Mouse (Mus musculus): Measurements from ENCODE around the gene Syt9. TPM values are rescaled to one million over a fixed set of nuclear protein-coding genes. Genes with fewer than 3 reads are reported as not detected.

Syt9 gene
- polyA plus RNA-seq (2015; fragmentation: Nextera tagmentation; extraction: Ambion mirVana): 0.18 and 0.24 TPM in 2 replicates

DNA sequence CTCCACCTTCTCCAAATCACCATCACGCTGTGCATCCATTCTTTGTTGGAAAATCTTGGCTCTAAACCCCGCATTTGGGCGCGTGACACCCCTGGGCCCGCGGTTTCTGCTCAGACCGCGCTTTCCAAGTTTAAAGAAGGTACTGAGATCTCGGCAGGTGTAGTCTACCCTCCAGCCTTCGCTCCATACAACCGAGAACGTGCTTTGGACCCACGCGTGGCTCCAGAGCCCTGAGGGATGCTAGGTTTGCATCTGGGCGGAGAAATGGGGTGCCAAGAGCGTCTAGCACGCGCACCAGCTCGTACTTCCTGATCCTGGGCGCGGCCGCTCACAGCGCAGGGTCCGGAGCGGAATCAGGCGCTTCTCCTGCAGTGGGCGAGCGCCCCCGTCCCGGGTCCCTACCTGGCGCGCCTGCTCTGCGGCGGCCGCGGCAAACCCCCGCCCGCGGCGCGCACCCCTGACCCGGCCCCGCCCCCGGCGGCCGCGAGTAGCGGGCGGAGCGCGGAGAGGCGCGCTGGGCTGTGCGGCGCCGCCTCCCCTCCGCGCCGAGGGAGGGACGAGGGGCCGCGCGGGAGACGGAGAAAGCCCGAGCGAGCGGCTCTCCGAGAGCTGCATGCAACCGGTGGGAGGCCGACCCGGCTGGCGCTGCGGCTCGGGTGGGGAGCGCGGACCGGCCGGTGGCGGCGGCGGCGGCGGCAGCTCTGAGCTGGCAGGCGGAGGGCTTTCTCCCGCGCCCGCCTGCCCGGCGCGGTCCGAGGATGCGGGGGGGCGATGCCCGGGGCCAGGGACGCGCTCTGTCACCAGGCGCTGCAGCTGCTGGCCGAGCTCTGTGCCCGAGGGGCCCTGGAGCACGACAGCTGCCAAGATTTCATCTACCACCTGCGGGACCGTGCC is at the start of gene Syt9:
TSS of gene Syt9 (plus strand) at position 497 of the 894 bp plus-strand sequence.
- ATAC-seq (peak; percentile 80), DNase-seq (ENCODE audit: low spot score) (peak; percentile 22)
- Histone ChIP-seq H3K36me3 (ENCODE audit: insufficient read depth, low read length) (no peaks in the 10 kb centered on the region), H3K4me1 (ENCODE audit: insufficient read depth, low read depth, low read length) (no peaks in the 10 kb centered on the region), H3K27ac (ENCODE audit: low read length) (no peak within 1 kb of the TSS), H3K27me3 (replicated peaks; ENCODE audit: insufficient read depth, low read length) (peaks cover 8% of the 10 kb centered on the region), H3K9ac (replicated peaks; ENCODE audit: low read depth) (no peak within 1 kb of the TSS), H3K4me2 (replicated peaks; ENCODE audit: low read depth, low read length) (peak within 1 kb of the TSS; percentile 96), H3K4me3 (ENCODE audit: low read depth, low read length) (peak within 1 kb of the TSS; percentile 59), H3K9me3 (ENCODE audit: low read length) (no peaks in the 10 kb centered on the region)
- under 1% methylated on average over 31 of the region's 102 CpGs for WGBS
- no peak for TF ChIP-seq EP300 (IDR thresholded peaks at IDR 0.05)
- TF ChIP-seq CTCF (IDR thresholded peaks at IDR 0.05): no peak

DNA sequence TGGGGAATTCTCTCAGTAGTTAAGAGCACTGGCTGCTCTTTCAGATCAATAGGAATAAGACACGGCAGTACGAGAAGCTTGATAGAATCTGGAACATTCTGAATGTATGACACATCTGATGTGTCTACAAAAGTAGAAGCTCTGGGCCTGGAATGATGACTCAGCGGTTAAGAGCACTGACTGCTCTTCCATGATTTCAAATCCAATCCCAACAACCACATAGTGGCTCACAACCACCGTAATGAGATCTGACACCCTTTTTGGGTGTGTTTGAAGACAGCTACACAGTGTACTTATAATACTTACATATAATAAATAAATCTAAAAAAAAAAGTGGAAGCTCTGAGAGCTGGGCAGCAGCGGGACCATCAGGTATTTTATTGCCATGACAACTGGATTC is 31.5 kb upstream of the Syt9 start:
- 83% methylated on average over 5 of the region's 5 CpGs for WGBS
- Histone ChIP-seq H3K36me3 (ENCODE audit: insufficient read depth, low read length) (no peaks in the 10 kb centered on the region), H3K4me1 (ENCODE audit: insufficient read depth, low read depth, low read length) (no peaks in the 10 kb centered on the region), H3K27ac (ENCODE audit: low read length) (no peak overlapping the region), H3K4me2 (replicated peaks; ENCODE audit: low read depth, low read length) (no peak overlapping the region), H3K4me3 (ENCODE audit: low read depth, low read length) (no peak overlapping the region), H3K9me3 (ENCODE audit: low read length) (no peaks in the 10 kb centered on the region), H3K9ac (replicated peaks; ENCODE audit: low read depth) (no peak overlapping the region), H3K27me3 (replicated peaks; ENCODE audit: insufficient read depth, low read length) (no peaks in the 10 kb centered on the region)
- no peak for TF ChIP-seq CTCF (IDR thresholded peaks at IDR 0.05)
- ATAC-seq (no peak), DNase-seq (ENCODE audit: low spot score) (no peak)

DNA sequence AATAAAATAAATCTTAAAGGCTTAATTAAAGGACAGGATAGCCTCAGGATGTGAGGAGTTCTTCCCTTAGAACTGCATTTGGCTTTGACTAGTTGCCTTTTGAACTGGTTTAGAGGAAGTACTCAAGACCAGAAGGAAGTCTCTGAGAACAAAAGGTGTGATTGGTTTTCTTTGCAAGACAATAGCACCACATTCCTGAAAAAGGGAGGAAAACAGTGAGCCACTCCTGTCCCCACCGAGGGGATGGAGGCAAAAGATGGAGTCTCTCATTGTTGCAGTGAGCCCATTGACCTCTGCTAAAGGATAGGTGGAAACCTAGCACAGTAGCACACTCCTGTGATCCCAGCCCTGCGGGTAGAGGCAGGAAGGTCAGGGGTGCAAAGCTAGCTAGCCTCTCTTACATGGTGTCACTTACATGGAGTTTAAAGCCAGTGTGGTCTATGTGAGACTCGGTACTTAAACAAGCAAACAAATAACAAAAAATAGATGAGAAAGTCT is 30.9 kb upstream of the Syt9 start:
- no peak for ATAC-seq
- no peak overlapping the region for H3K4me3 ChIP-seq (ENCODE audit: low read depth, low read length)
- no peaks in the 10 kb centered on the region for H3K36me3 ChIP-seq (ENCODE audit: insufficient read depth, low read length)
- H3K27me3 ChIP-seq (replicated peaks; ENCODE audit: insufficient read depth, low read length): no peaks in the 10 kb centered on the region
- DNase-seq (ENCODE audit: low spot score): no peak
- H3K27ac ChIP-seq (ENCODE audit: low read length): no peak overlapping the region
- H3K9me3 ChIP-seq (ENCODE audit: low read length): no peaks in the 10 kb centered on the region
- no peak overlapping the region for H3K4me2 ChIP-seq (replicated peaks; ENCODE audit: low read depth, low read length)
- TF ChIP-seq EP300 (IDR thresholded peaks at IDR 0.05): no peak
- TF ChIP-seq CTCF (IDR thresholded peaks at IDR 0.05): no peak
- H3K4me1 ChIP-seq (ENCODE audit: insufficient read depth, low read depth, low read length): no peaks in the 10 kb centered on the region
- H3K9ac ChIP-seq (replicated peaks; ENCODE audit: low read depth): no peak overlapping the region
- 49% methylated on average over 3 of the region's 3 CpGs for WGBS

DNA sequence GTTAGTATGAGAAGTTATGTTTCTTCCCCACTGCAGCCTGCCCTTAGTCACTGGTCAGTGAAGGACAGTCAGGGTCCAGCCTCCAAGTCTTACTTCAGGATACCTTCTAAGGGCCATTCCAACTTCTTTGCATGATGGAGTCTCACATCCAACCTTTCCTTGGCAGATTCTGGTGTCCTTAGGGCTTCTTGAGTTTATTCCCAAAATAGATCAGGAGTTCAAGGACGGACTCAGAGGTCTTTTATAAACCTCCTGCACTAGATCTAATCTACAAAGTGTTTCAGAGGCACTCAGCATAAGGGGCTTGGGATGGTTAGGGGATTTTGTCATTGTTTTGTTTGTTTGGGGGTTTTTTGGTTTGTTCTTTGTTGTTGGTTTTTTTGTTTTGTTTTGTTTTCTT is 30.3 kb upstream of the Syt9 start:
- no peak overlapping the region for H3K27ac ChIP-seq (ENCODE audit: low read length)
- H3K9ac ChIP-seq (replicated peaks; ENCODE audit: low read depth): no peak overlapping the region
- H3K9me3 ChIP-seq (ENCODE audit: low read length): no peaks in the 10 kb centered on the region
- no peak for TF ChIP-seq EP300 (IDR thresholded peaks at IDR 0.05)
- no peak for TF ChIP-seq CTCF (IDR thresholded peaks at IDR 0.05)
- no peaks in the 10 kb centered on the region for H3K36me3 ChIP-seq (ENCODE audit: insufficient read depth, low read length)
- H3K4me3 ChIP-seq (ENCODE audit: low read depth, low read length): no peak overlapping the region
- H3K27me3 ChIP-seq (replicated peaks; ENCODE audit: insufficient read depth, low read length): no peaks in the 10 kb centered on the region
- DNase-seq (ENCODE audit: low spot score): no peak
- ATAC-seq: no peak
- WGBS: 36% methylated on average over 1 of the region's 1 CpGs
- H3K4me1 ChIP-seq (ENCODE audit: insufficient read depth, low read depth, low read length): no peaks in the 10 kb centered on the region
- no peak overlapping the region for H3K4me2 ChIP-seq (replicated peaks; ENCODE audit: low read depth, low read length)

DNA sequence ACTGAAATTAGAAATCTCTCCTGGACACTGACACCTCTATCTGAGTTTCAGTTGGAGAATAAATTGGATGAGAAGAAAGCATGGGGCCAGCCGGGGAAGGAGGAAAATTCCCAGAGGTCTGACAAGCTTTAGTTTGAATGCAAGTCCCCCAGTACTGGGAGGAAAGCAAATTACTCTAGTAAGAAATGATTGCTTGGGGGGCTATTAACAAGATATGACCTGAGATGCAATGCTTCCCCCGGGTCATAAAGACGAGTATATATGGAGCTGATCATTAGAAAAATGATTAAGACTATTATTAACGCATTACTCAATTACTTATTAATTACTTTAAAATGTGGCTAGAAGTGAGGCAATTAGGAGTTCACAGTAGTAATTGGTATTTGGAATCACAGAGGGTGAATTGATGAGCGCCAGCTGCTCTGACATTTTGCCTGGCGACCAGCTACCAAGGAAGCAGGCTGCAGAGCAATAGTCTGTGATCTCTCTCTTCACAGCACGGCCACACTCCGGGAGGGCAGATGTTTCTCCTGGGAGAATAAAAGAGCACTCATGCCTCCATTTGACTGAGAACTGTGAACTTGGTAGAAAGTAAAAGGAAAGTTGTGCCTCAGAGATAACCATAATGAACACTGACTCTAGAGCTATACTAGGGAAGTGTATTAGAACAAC is 28.9 kb upstream of the Syt9 start:
- no peak overlapping the region for H3K27ac ChIP-seq (ENCODE audit: low read length)
- no peak overlapping the region for H3K4me2 ChIP-seq (replicated peaks; ENCODE audit: low read depth, low read length)
- H3K36me3 ChIP-seq (ENCODE audit: insufficient read depth, low read length): no peaks in the 10 kb centered on the region
- H3K4me3 ChIP-seq (ENCODE audit: low read depth, low read length): no peak overlapping the region
- no peaks in the 10 kb centered on the region for H3K4me1 ChIP-seq (ENCODE audit: insufficient read depth, low read depth, low read length)
- no peaks in the 10 kb centered on the region for H3K27me3 ChIP-seq (replicated peaks; ENCODE audit: insufficient read depth, low read length)
- no peak for TF ChIP-seq CTCF (IDR thresholded peaks at IDR 0.05)
- TF ChIP-seq EP300 (IDR thresholded peaks at IDR 0.05): no peak
- DNase-seq (ENCODE audit: low spot score): no peak
- no peaks in the 10 kb centered on the region for H3K9me3 ChIP-seq (ENCODE audit: low read length)
- WGBS: 60% methylated on average over 8 of the region's 8 CpGs
- H3K9ac ChIP-seq (replicated peaks; ENCODE audit: low read depth): no peak overlapping the region
- no peak for ATAC-seq

DNA sequence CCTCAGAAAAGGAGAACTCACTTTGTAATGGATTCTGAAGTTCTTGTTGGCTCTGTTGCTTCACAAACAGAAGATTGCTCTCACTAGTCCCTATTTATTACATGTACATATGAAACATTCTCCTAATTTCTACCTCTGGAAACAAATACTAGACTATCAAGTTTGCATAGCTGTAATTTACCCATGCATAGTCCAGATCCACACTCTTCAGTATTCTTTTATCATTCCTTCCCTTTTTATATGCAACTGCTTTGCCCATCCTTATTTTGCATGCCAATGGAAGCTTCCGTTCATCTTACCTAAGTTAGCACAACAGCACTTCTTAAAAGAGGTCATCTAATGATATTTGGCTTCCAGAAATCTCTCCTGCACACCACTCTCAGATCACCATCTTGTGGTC is 21.3 kb upstream of the Syt9 start:
- no peak overlapping the region for H3K27ac ChIP-seq (ENCODE audit: low read length)
- H3K36me3 ChIP-seq (ENCODE audit: insufficient read depth, low read length): no peaks in the 10 kb centered on the region
- H3K4me1 ChIP-seq (ENCODE audit: insufficient read depth, low read depth, low read length): no peaks in the 10 kb centered on the region
- no peak overlapping the region for H3K4me2 ChIP-seq (replicated peaks; ENCODE audit: low read depth, low read length)
- WGBS: 83% methylated on average over 1 of the region's 1 CpGs
- H3K9ac ChIP-seq (replicated peaks; ENCODE audit: low read depth): no peak overlapping the region
- H3K27me3 ChIP-seq (replicated peaks; ENCODE audit: insufficient read depth, low read length): no peaks in the 10 kb centered on the region
- H3K9me3 ChIP-seq (ENCODE audit: low read length): no peaks in the 10 kb centered on the region
- TF ChIP-seq CTCF (IDR thresholded peaks at IDR 0.05): no peak
- no peak for TF ChIP-seq EP300 (IDR thresholded peaks at IDR 0.05)
- H3K4me3 ChIP-seq (ENCODE audit: low read depth, low read length): no peak overlapping the region
- no peak for DNase-seq (ENCODE audit: low spot score)
- ATAC-seq: no peak

All from lung, postnatal 0 days (tissue).